Comparison of ENCODE assay signal across 14 mouse cellular contexts in the genomic region with DNA sequence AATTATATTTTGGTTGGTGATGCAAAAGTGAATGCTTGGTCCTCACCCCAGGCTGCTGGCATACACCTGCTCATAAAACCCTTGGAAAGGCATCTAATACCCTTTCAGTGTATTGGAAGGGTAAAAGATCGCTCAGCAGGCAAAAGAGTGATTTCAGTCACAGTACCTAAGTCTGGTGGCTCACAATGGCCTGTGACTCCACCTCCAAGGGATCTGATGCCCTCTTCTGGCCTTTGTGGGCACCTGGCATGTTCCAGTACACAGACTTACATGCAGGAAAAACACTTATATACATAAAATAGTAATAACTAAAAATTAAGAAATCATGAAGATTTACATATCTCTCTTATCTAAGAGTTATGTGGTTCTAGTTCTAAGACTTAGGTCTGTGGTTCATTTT. TPM values are rescaled to one million over a fixed set of nuclear protein-coding genes. Genes with fewer than 3 reads are reported as not detected.
DNase-seq lines count a peak whose midpoint lies in the region; ATAC-seq and TF ChIP-seq lines count a peak whose summit lies in the region.
"Had no signal": no experiment of that assay in that cellular context is flagged by ENCODE, and none has a peak within 500 bp of the region (broad histone marks: within the 10 kb centered on the region; RNA-seq: fewer than 3 reads in every experiment).

No protein-coding gene starts in this region.

- TF ChIP-seq CTCF in gastrocnemius, adult 2 months (IDR thresholded peaks at IDR 0.05): peak; percentile 49
- peak; percentile 67 for TF ChIP-seq CTCF in lung, adult 2 months (IDR thresholded peaks at IDR 0.05; ENCODE audit: insufficient read depth, low read length)

- peaks cover 3% of the 10 kb centered on the region; the same call in 1 of the 2 replicates for H3K4me1 ChIP-seq in lung, adult 2 months (ENCODE audit: control insufficient read depth, insufficient read depth, low read length)

- peak; percentile 44; the same call in 1 of the 2 replicates for ATAC-seq in megakaryocyte progenitor cell, adult 5-6 weeks (replicated peaks; ENCODE audit: poor library complexity)

- TF ChIP-seq POLR2A in lung, adult 2 months (IDR thresholded peaks at IDR 0.05; ENCODE audit: borderline replicate concordance, extremely low read depth, low read depth, low read length): no peak

- intact Hi-C loops in gastrocnemius, adult 2 months (cut with DNase I): loop anchor here (5.0 kb wide), 1 partner anchor 115 kb away; a partner anchor contains a TSS
- intact Hi-C loops in gastrocnemius, postnatal 14 days (cut with DNase I; ENCODE audit: low total_unique reads): no loop called here
- intact Hi-C loops in left cerebral cortex, postnatal 10 days (cut with DNase I): no loop called here

- no peak overlapping the region for H3K4me3 ChIP-seq in gastrocnemius, adult 2 months
- H3K4me3 ChIP-seq in lung, adult 2 months (replicated peaks; ENCODE audit: extremely low read depth, low read depth, low read length): no peak overlapping the region
- H3K4me3 ChIP-seq: limb, embryonic 13.5 days; midbrain, embryonic 10.5 days had no signal

- peak; percentile 24 for DNase-seq in gastrocnemius, adult 2 months
- no peak for DNase-seq in gastrocnemius, postnatal 14 days
- no peak for DNase-seq in lung, adult 2 months
- no peak for DNase-seq in lung, postnatal 4 days
- DNase-seq in CD4-positive helper T cell, adult 2 months (ENCODE audit: low read depth, low spot score): peak; percentile 30
- no peak for DNase-seq in left cerebral cortex, postnatal 10 days (ENCODE audit: extremely low spot score in 1 of 2, low spot score in 2 of 2)
- no peak for DNase-seq in urinary bladder, adult 2 months (ENCODE audit: low spot score)
- DNase-seq: cerebellum, adult 11-12 months had no signal

- 47% methylated on average over 1 of the region's 1 CpGs for WGBS in lung, adult 2 months

- no peak overlapping the region for H3K27ac ChIP-seq in gastrocnemius, adult 2 months
- H3K27ac ChIP-seq: hindbrain, embryonic 14.5 days; limb, embryonic 13.5 days; midbrain, embryonic 10.5 days had no signal

RNA-seq across cellular contexts. Expression of a gene that starts 8.0 kb away (rescaled TPM):
- 10 to 100 TPM in 1 of 2 experiments, 1 to 10 TPM in 1; 8.7 to 10.8 TPM for total RNA-seq in gastrocnemius, adult 2 months (2021)
- 10 to 100 TPM; 15.6 to 15.9 TPM for total RNA-seq in gastrocnemius, postnatal 14 days (2021)
- polyA plus RNA-seq in lung, adult 2 months (2012; rRNA removed): 25.9 and 44.2 TPM in 2 replicates
- 77.2 and 78.7 TPM in 2 replicates for total RNA-seq in megakaryocyte progenitor cell, adult 5-6 weeks (2015)
- 89.4 and 90.6 TPM in 2 replicates for total RNA-seq in megakaryocyte progenitor cell, adult 5-6 weeks (2017)
- 10 to 100 TPM; 53.9 to 62.1 TPM for total RNA-seq in left cerebral cortex, postnatal 10 days (2021)
- polyA plus RNA-seq in urinary bladder, adult 2 months (2012; rRNA removed): 76.6 and 91.1 TPM in 2 replicates

RNA-seq across cellular contexts. Expression of a gene that starts 47.2 kb away (rescaled TPM):
- 100 to 1,000 TPM in 1 of 2 experiments, 10 to 100 TPM in 1; 86.8 to 114 TPM for total RNA-seq in gastrocnemius, adult 2 months (2021)
- 10 to 100 TPM; 77.9 to 98.6 TPM for total RNA-seq in gastrocnemius, postnatal 14 days (2021)
- polyA plus RNA-seq in lung, adult 2 months (2012; rRNA removed): 16.4 and 16.9 TPM in 2 replicates
- total RNA-seq in megakaryocyte progenitor cell, adult 5-6 weeks (2015): 155 and 166 TPM in 2 replicates
- total RNA-seq in megakaryocyte progenitor cell, adult 5-6 weeks (2017): 258 and 365 TPM in 2 replicates
- total RNA-seq in left cerebral cortex, postnatal 10 days (2021): 100 to 1,000 TPM; 174 to 179 TPM
- 67.1 and 80.0 TPM in 2 replicates for polyA plus RNA-seq in urinary bladder, adult 2 months (2012; rRNA removed)

RNA-seq across cellular contexts. Expression of a gene that starts 47.3 kb away (rescaled TPM):
- total RNA-seq in gastrocnemius, adult 2 months (2021): 1 to 10 TPM; 4.8 to 7.4 TPM
- total RNA-seq in gastrocnemius, postnatal 14 days (2021): 1 to 10 TPM; 6.3 TPM
- polyA plus RNA-seq in lung, adult 2 months (2012; rRNA removed): 6.8 and 7.2 TPM in 2 replicates
- total RNA-seq in megakaryocyte progenitor cell, adult 5-6 weeks (2015): 7.2 and 8.5 TPM in 2 replicates
- 17.5 and 27.8 TPM in 2 replicates for total RNA-seq in megakaryocyte progenitor cell, adult 5-6 weeks (2017)
- 10 to 100 TPM; 10.1 to 11.6 TPM for total RNA-seq in left cerebral cortex, postnatal 10 days (2021)
- 8.1 and 8.2 TPM in 2 replicates for polyA plus RNA-seq in urinary bladder, adult 2 months (2012; rRNA removed)

RNA-seq across cellular contexts. Expression of a gene that starts 55.5 kb away (rescaled TPM):
- not detected for total RNA-seq in gastrocnemius, adult 2 months (2021)
- not detected for total RNA-seq in gastrocnemius, postnatal 14 days (2021)
- not detected in 2 replicates for polyA plus RNA-seq in lung, adult 2 months (2012; rRNA removed)
- total RNA-seq in megakaryocyte progenitor cell, adult 5-6 weeks (2015): not detected in 2 replicates
- total RNA-seq in megakaryocyte progenitor cell, adult 5-6 weeks (2017): 0.17 TPM in 1 of 2 replicates, not detected in the other
- not detected for total RNA-seq in left cerebral cortex, postnatal 10 days (2021)
- 0.04 TPM in 1 of 2 replicates, not detected in the other for polyA plus RNA-seq in urinary bladder, adult 2 months (2012; rRNA removed)
- total RNA-seq: adrenal gland, adult 18-20 months; ES-E14 had no signal

Comparison
In these comparisons a context has a peak if more than half of its experiments do, and no peak if none do; other contexts are left out.
1. DNase-seq: peak in gastrocnemius, adult 2 months (single experiment) and CD4-positive helper T cell, adult 2 months (single experiment); none in gastrocnemius, postnatal 14 days (single experiment), lung, adult 2 months (single experiment), lung, postnatal 4 days (0 of 2), left cerebral cortex, postnatal 10 days (0 of 2) and urinary bladder, adult 2 months (single experiment).